Mouse (Mus musculus) forebrain, embryonic 13.5 days (tissue): ENCODE measurements around the gene Chl1. TPM values are rescaled to one million over a fixed set of nuclear protein-coding genes. Genes with fewer than 3 reads are reported as not detected.
A peak's percentile ranks its signal among the peaks of the same experiment; 100 is the strongest.

Source experiments
- ATAC-seq: fragments of 200-750 bp; cut with Nextera tagmentation; 2 replicates; pipeline ENCODE4 v1.8.0; 2017
- H3K27ac ChIP-seq: fragments of 300-500 bp; sonication (generic); 2 replicates; pipeline ENCODE4 v1.5.1; 2015; ENCODE audit warnings: inconsistent platforms, mild to moderate bottlenecking, moderate library complexity
- H3K27me3 ChIP-seq: fragments of 300-500 bp; sonication (generic); 2 replicates; pipeline ENCODE4 v1.6.1; 2015; ENCODE audit warnings: mild to moderate bottlenecking, inconsistent platforms
- H3K36me3 ChIP-seq: fragments of 300-500 bp; sonication (generic); 2 replicates; pipeline ENCODE4 v1.6.1; 2015; ENCODE audit warnings: mild to moderate bottlenecking, inconsistent platforms; ENCODE audit not compliant: poor library complexity, severe bottlenecking
- H3K4me1 ChIP-seq: fragments of 300-500 bp; sonication (generic); 2 replicates; pipeline ENCODE4 v1.6.1; 2015; ENCODE audit warnings: inconsistent platforms
- H3K4me2 ChIP-seq: fragments of 300-500 bp; sonication (generic); 2 replicates; pipeline ENCODE4 v1.6.1; 2015; ENCODE audit warnings: inconsistent platforms, mild to moderate bottlenecking, moderate library complexity
- H3K4me3 ChIP-seq: fragments of 300-500 bp; sonication (generic); 2 replicates; pipeline ENCODE4 v1.5.1; 2015; ENCODE audit warnings: mild to moderate bottlenecking, inconsistent platforms
- H3K9ac ChIP-seq: fragments of 300-500 bp; sonication (generic); 2 replicates; pipeline ENCODE4 v1.6.1; 2015; ENCODE audit warnings: mild to moderate bottlenecking, inconsistent platforms
- H3K9me3 ChIP-seq: fragments of 300-500 bp; sonication (generic); replicated peaks from 2 replicates; pipeline ENCODE4 v1.6.1; 2016; ENCODE audit warnings: inconsistent platforms
- WGBS: fragments of 180-500 bp; shearing (Covaris S2); methylation state at CpG from one replicate; pipeline ENCODE4 v1.1.7; 2015; 5-methylcytosine and 5-hydroxymethylcytosine counted together
- polyA plus RNA-seq: library from polyadenylated mRNA; unstranded; fragments of >200 nt; fragmentation: Nextera tagmentation; extraction: Ambion mirVana; gene quantifications from 2 replicates; pipeline ENCODE4 v1.2.1, GENCODE M21; 2015

Chl1 gene
- 41.2 and 42.4 TPM in 2 replicates for polyA plus RNA-seq

- Histone ChIP-seq H3K27me3 (peaks cover 29% of the 10 kb centered on the region), H3K36me3 (no peaks in the 10 kb centered on the region), H3K9me3 (no peaks in the 10 kb centered on the region), H3K9ac (peak within 1 kb of the TSS; percentile 75), H3K4me1 (peaks cover 40% of the 10 kb centered on the region), H3K4me3 (peak within 1 kb of the TSS; percentile 49), H3K27ac (peak within 1 kb of the TSS; percentile 89), H3K4me2 (peak within 1 kb of the TSS; percentile 76)
- 2% methylated on average over 25 of the region's 25 CpGs for WGBS
- ATAC-seq: no peak
Observed at GRCm38 (mm10) chr6:103510392-103511289, at the start of gene Chl1. Chl1 (plus strand) TSS chr6:103510586.

DNA sequence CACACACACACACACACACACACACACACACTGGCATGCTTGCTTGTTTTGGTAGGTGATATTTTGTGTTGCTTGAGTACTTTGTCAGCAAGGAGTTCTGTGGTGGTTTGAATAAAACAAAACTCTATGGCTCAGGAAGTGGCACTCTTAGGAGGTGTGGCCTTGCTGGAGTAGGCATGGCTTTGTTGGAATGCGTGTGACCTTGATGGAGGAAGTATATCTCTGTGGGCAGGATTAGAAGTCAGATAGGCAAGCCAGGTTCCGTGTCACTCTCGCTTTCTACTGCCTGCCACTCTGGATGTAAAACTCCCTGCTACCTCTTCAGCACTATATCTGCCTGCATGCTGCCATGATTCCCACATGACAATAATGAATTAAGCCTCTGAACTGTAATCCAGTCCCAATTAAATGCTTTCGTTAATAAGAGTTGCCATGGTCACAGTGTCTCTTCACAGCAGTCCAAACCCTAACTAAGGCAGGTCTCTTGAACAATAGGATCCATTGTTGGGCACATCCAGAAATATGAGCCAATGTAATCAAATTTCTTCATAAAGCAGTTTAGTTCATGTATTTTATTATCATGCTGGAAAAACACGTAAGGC is 44.8 kb upstream of the Chl1 start:
- peaks cover 3% of the 10 kb centered on the region; the same call in 1 of the 2 replicates for H3K4me1 ChIP-seq
- no peak overlapping the region for H3K9ac ChIP-seq
- H3K4me3 ChIP-seq: no peak overlapping the region
- H3K36me3 ChIP-seq: no peaks in the 10 kb centered on the region
- 51% methylated on average over 5 of the region's 5 CpGs for WGBS
- H3K27ac ChIP-seq: no peak overlapping the region
- no peaks in the 10 kb centered on the region for H3K9me3 ChIP-seq
- no peaks in the 10 kb centered on the region for H3K27me3 ChIP-seq
- H3K4me2 ChIP-seq: no peak overlapping the region
- no peak for ATAC-seq

DNA sequence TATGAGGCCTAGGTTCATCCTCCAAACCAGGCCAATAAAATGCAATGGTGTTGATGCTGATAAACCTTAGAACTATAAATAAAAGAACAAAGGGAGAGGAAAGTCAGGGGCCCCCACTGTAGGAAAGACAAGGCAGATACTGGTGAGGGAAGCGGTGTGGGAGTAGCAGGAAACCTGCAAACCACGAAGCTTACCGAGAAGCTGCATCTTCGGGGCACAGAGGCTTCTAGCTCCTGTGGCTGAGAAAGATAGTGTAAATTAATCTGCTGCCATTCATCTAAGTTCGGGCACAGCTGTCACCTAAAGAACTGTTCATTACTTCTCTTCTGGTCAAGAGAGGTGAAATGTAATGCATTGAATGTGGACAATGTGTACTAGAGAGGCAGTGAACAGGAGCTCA is 37.1 kb upstream of the Chl1 start:
- Histone ChIP-seq H3K4me3 (no peak overlapping the region), H3K27ac (no peak overlapping the region), H3K9ac (no peak overlapping the region), H3K27me3 (no peaks in the 10 kb centered on the region), H3K9me3 (no peaks in the 10 kb centered on the region), H3K4me2 (no peak overlapping the region), H3K4me1 (no peaks in the 10 kb centered on the region), H3K36me3 (no peaks in the 10 kb centered on the region)
- ATAC-seq: no peak
- WGBS: 70% methylated on average over 5 of the region's 5 CpGs

- Histone ChIP-seq H3K4me3 (no peak overlapping the region), H3K9me3 (no peaks in the 10 kb centered on the region), H3K27me3 (no peaks in the 10 kb centered on the region), H3K9ac (no peak overlapping the region), H3K4me1 (no peaks in the 10 kb centered on the region), H3K4me2 (no peak overlapping the region), H3K27ac (no peak overlapping the region), H3K36me3 (no peaks in the 10 kb centered on the region)
- 77% methylated on average over 1 of the region's 1 CpGs for WGBS
- no peak for ATAC-seq
Observed at GRCm38 (mm10) chr6:103487199-103487598, 23.2 kb upstream of the Chl1 start.

DNA sequence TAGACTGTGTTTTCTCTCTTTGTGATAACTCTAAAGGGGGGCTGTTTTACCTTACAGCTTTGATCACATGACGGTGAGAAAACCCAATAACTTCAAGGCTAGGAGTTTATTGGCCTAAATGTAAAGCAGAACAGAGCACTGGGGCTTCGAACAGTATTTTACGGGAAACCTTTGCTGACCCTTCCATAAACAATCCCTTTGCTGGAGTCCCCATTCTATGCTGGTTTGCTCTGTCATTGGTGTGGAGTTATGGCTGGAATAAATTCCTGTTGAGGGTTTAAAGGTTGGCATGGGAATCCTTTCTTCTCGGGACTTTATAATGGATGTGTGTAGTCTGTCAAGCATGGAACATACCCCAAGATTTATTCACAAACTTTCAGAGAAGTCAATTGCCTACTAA is 12.0 kb upstream of the Chl1 start:
- Histone ChIP-seq H3K4me2 (no peak overlapping the region), H3K27ac (no peak overlapping the region), H3K9me3 (no peaks in the 10 kb centered on the region), H3K9ac (no peak overlapping the region), H3K4me3 (no peak overlapping the region), H3K27me3 (no peaks in the 10 kb centered on the region), H3K36me3 (no peaks in the 10 kb centered on the region), H3K4me1 (no peaks in the 10 kb centered on the region)
- no peak for ATAC-seq
- 77% methylated on average over 4 of the region's 4 CpGs for WGBS

GRCm38 (mm10) chr6:103504065-103504464 is 6.3 kb upstream of the Chl1 start:
- Histone ChIP-seq H3K9me3 (no peaks in the 10 kb centered on the region), H3K27me3 (no peaks in the 10 kb centered on the region), H3K27ac (no peak overlapping the region), H3K36me3 (no peaks in the 10 kb centered on the region), H3K4me3 (no peak overlapping the region), H3K9ac (no peak overlapping the region), H3K4me1 (no peaks in the 10 kb centered on the region), H3K4me2 (no peak overlapping the region)
- WGBS: 63% methylated on average over 3 of the region's 3 CpGs
- no peak for ATAC-seq

DNA sequence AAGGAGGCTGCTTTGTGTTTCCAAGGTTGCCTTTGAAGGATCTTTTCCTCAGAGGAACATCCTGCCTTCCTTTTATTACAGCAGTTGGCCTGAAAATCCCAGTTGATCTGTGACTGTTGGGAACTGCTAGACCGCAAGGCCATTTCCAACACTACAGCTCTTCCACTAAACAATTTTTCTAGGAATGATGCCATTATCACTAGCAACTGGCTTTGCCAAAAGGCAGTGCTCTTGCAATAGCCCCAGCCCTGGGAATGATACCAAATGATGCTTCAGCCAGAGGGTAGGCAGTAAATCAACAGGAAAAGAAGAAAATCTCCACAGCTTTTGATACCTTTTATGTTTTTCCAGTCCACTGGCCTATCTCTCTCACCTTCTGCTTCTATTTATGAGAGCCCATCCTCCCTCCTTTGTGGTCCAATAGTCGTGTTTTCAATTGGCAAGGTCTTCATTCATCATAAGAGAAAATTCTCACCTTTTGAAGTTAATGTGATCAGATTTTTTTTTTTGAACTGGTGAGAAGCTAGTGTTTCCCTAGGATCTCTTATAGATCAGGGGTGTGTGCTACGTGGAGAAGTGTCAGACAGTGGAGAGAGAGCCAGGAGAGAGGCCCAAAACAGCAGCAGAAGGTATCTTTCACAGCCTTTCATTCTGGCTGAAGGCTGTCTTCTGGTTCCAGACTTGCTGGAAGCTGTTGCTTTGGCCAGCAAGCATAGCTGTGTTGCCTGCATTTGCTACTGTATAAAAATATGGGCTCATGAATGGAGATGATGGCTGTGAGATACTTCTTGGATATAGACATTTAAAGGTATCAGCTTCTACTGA is 2.4 kb upstream of the Chl1 start:
- Histone ChIP-seq H3K9me3 (no peaks in the 10 kb centered on the region), H3K27me3 (peaks cover 25% of the 10 kb centered on the region), H3K9ac (no peak overlapping the region), H3K4me1 (peaks cover 29% of the 10 kb centered on the region), H3K4me2 (no peak overlapping the region), H3K36me3 (no peaks in the 10 kb centered on the region), H3K27ac (no peak overlapping the region), H3K4me3 (no peak overlapping the region)
- 59% methylated on average over 3 of the region's 3 CpGs for WGBS
- ATAC-seq: peak; percentile 31; the same call in 1 of the 2 replicates

DNA sequence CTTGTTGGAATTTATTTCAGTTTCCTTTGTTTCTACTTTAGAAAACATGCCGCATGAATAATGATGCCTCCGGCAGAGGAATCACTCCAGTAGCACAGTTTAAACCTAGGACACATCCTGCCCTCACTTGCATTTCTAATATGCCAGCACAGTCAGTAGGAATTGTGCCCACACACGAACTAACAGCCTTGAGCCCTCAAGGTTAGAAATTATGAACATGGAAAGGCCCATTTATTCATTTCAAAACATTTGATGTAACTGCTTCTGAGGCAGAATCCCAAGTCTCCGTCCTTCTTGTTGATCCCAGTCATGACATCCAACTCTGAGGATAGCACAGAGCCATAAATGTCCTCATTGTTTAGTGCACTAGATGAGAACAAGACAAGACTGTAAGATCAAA is 790 bp upstream of the Chl1 start:
- Histone ChIP-seq H3K27me3 (peaks cover 29% of the 10 kb centered on the region), H3K9me3 (no peaks in the 10 kb centered on the region), H3K4me3 (no peak overlapping the region), H3K36me3 (no peaks in the 10 kb centered on the region), H3K4me1 (peaks cover 40% of the 10 kb centered on the region), H3K4me2 (no peak overlapping the region), H3K9ac (no peak overlapping the region), H3K27ac (no peak overlapping the region)
- ATAC-seq: no peak
- WGBS: 72% methylated on average over 4 of the region's 4 CpGs

GRCm38 (mm10) chr6:103511290-103511971 is 1.0 kb downstream of the Chl1 start:
- peak overlapping the region; percentile 76 for H3K4me2 ChIP-seq
- H3K9ac ChIP-seq: peak overlapping the region; percentile 75
- no peaks in the 10 kb centered on the region for H3K36me3 ChIP-seq
- peak overlapping the region; percentile 49 for H3K4me3 ChIP-seq
- H3K27ac ChIP-seq: peak overlapping the region; percentile 89
- peak; percentile 42 for ATAC-seq
- 3% methylated on average over 18 of the region's 18 CpGs for WGBS
- peaks cover 29% of the 10 kb centered on the region for H3K27me3 ChIP-seq
- peaks cover 40% of the 10 kb centered on the region for H3K4me1 ChIP-seq
- H3K9me3 ChIP-seq: no peaks in the 10 kb centered on the region

- peak overlapping the region; percentile 76 for H3K4me2 ChIP-seq
- H3K4me1 ChIP-seq: peaks cover 40% of the 10 kb centered on the region
- peak overlapping the region; percentile 49 for H3K4me3 ChIP-seq
- H3K36me3 ChIP-seq: no peaks in the 10 kb centered on the region
- WGBS: under 1% methylated on average over 29 of the region's 29 CpGs
- peak; percentile 76 for ATAC-seq
- H3K27me3 ChIP-seq: peaks cover 29% of the 10 kb centered on the region
- peak overlapping the region; percentile 75 for H3K9ac ChIP-seq
- H3K27ac ChIP-seq: peak overlapping the region; percentile 89
- no peaks in the 10 kb centered on the region for H3K9me3 ChIP-seq
Observed at GRCm38 (mm10) chr6:103511972-103512565, 1.7 kb downstream of the Chl1 start.

GRCm38 (mm10) chr6:103512911-103513321 is 2.5 kb downstream of the Chl1 start:
- ATAC-seq: 0 out of 2 replicates have a peak, but pooled peaks have one; percentile 4
- 41% methylated on average over 6 of the region's 6 CpGs for WGBS
- peak overlapping the region; percentile 44 for H3K27ac ChIP-seq
- no peaks in the 10 kb centered on the region for H3K36me3 ChIP-seq
- peaks cover 40% of the 10 kb centered on the region for H3K4me1 ChIP-seq
- H3K4me2 ChIP-seq: peak overlapping the region; percentile 76
- H3K4me3 ChIP-seq: peak overlapping the region; percentile 49
- peak overlapping the region; percentile 75; the same call in 1 of the 2 replicates for H3K9ac ChIP-seq
- no peaks in the 10 kb centered on the region for H3K9me3 ChIP-seq
- peaks cover 29% of the 10 kb centered on the region for H3K27me3 ChIP-seq
